Mouse (Mus musculus) granulocyte monocyte progenitor cell, adult 5-6 weeks (primary cell): ENCODE data around the gene Kpna3. TPM values are rescaled to one million over a fixed set of nuclear protein-coding genes. Genes with fewer than 3 reads are reported as not detected.
"Not testable (repeated sequence)": the region's sequence is repeated elsewhere in the genome, so short reads cannot be mapped to it uniquely, and the experiment has no call there.

Source experiments
- ATAC-seq: replicated peaks from 2 replicates; pipeline ENCODE4 v1.8.0; 2016; ENCODE audit warnings: mild to moderate bottlenecking, moderate TSS enrichment, inconsistent platforms; ENCODE audit not compliant: poor library complexity, severe bottlenecking
- total RNA-seq, 2 experiments: library from RNA; stranded (forward) in 1 of 2; stranded (reverse) in 1 of 2; fragments of 200-712, 200-1000 nt in 1 of 2; fragments of >200 nt in 1 of 2; fragmentation: Nextera tagmentation in 1 of 2; gene quantifications; 2 replicates each; pipeline ENCODE4 v1.2.3; 2014 to 2017

Kpna3 gene
- total RNA-seq (2014; fragmentation: Nextera tagmentation), result 43.2 and 47.9 TPM in 2 replicates
- 29.7 and 50.2 TPM in 2 replicates for total RNA-seq (2017)

DNA sequence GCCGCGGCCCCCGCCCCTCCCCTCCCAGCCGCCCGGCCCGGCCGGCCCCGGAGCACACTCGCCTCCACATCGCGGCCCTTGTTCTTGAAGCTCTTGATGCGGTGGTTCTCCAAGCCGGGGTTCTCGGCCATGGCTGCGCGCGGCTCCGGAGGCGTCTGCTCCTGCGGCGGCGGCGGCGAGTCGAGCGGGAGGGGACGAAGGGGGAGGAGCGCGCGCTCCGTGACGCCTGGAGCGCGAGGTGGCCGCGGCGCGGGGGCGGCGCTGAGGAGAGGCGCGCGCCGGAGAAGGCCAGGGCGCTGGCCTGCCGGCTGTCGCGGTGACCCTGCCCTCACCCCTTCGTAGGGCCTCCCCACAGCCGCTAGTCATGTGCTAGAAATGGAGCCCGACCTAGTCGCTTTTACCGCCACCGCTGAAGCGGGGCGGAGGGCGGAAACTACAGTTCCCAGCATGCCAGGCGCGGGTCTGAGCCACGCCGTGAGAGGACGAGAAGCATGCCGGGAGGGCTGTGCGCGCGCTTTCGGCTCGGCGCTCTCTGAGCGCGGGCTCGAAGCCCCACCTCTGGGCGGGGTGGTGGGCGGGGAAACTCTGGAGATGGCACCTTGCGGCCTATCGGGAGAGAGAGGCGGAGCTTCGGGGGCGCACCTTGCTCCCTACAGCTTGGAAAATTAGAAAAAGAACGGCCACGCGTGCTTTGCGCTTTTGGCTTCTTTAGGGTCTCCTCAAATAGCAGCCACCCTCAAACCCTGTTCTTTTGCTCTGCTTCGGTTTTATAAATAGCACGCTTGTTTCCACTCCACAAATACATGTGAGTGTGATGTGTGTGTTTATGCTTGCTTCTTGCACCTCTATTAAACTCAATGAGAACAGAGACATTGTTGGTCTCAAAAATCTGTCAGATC lies at the start of gene Kpna3:
Kpna3 (minus strand) TSS at position 214 of the 899 bp plus-strand sequence.
- ATAC-seq, result peak; percentile 91

- peak; percentile 75 for ATAC-seq
Measured at GRCm38 (mm10) chr14:61460365-61460764, 20.7 kb upstream of the Kpna3 start.

- ATAC-seq, result no peak
Measured at GRCm38 (mm10) chr14:61457468-61457867, 17.8 kb upstream of the Kpna3 start.

DNA sequence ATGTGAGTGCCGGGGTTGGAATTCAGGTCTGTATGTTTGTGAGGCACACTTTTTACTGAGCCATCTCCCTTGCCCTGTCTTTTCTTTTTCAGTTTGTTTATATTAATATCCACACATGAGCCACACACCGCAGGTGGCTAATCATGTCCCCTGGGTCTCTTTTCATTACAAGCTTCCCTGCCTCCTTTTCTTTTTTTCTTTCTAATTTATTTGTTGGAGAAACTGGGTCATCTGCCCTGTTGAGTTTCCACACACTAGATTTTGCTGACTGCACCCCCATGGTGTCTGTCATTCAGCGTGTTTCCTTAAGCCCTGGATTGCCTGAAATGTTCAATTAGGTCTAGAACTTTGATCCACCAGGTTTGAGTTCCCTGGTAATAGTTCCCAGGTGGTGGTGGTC lies 15.9 kb upstream of the Kpna3 start:
- ATAC-seq, result no peak

DNA sequence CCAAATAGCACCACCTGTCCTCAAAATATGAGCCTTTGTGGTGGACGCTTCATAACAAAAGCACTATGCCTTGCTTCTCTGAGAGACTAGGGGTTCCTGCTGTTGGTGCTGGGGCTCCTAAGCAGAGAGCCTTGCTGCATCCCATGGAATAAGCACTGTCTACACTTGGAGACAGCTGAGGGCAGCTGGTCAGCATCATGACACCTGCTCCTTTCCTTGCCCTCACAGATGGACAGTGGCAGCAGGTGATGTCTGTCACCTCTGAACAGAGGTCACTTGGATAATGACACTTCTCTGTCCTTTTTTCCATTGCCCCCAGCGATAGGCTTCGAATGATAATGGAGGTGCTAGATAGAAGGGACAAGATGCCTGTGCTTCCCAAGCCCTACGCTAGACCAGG lies 13.4 kb upstream of the Kpna3 start:
- ATAC-seq, result no peak

DNA sequence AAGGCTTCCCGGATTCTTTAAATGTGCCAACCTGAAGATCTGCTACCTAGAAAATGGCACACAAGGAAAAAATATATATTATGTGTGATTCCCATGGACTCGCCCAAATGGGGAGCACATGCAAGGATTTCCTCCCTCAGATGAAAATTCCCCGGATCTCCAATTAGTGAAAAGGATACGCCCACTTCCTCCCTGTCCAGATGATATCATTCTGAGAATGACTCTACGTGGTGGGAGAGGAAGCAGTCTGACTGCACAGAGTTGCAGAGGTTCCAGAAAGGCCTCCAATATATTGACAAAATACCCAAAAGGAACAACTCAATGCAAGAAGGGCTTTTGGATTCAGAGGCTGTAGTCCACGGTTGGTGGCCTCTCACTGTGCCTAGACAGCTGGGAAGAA lies 12.8 kb upstream of the Kpna3 start:
- peak; percentile 65 for ATAC-seq

DNA sequence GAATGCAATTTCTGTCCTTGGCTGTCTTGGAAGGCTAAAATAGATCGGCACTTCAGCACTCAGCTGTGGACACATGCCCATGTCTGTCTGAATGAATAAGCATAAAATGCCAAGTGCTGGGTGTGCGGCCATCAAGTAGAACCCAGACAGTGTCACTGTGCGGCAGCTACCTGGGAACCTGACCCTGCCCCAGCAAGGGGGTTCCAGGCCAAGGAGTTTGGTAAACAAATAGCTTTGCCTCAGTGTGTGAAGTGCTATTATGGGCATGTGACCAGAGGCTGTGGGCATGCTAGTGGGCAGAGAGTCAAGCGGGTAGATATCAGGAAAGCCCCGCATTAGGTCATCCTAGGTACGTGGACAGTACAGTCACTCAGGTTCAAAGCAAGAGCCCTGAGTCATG lies 8.1 kb upstream of the Kpna3 start:
- ATAC-seq, result no peak

GRCm38 (mm10) chr14:61439141-61439660 lies 473 bp downstream of the Kpna3 start:
- peak; percentile 15 for ATAC-seq

- no peak for ATAC-seq
Measured at GRCm38 (mm10) chr14:61438171-61438945, 1.3 kb downstream of the Kpna3 start.

- no peak for ATAC-seq
Measured at GRCm38 (mm10) chr14:61436866-61437265, 2.8 kb downstream of the Kpna3 start.

DNA sequence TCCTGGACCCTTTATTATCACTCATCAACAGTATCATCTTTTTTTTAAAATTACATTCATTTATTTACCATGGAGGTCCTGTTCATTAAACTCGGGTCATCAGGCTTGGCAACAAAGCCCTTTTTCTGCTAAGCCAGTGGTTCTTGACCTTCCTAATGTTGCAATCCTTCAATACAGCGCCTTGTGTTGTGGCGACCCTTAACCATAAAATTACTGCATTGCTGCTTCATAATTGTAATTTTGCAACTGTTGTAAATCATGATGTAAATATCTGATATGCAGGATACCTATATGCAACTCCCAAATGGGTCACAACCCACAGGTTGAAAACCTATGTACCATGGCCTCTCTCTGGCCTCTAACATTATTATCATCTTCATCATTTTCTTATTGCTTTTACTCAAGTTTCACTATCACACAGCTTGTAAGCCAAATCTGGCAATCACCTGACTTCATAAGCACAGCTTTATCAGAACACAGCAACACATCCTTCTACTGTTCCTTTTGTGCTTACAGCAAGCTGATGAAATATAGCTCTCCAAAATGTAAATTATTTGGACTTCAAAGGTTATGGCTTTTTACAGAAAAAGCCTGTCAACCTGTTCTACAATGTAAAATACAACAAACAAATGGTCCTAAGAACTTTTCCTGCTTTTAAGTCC lies 11.4 kb downstream of the Kpna3 start:
- ATAC-seq, result peak; percentile 61

- not testable (repeated sequence) for ATAC-seq
Measured at GRCm38 (mm10) chr14:61427095-61427494, 12.6 kb downstream of the Kpna3 start.

DNA sequence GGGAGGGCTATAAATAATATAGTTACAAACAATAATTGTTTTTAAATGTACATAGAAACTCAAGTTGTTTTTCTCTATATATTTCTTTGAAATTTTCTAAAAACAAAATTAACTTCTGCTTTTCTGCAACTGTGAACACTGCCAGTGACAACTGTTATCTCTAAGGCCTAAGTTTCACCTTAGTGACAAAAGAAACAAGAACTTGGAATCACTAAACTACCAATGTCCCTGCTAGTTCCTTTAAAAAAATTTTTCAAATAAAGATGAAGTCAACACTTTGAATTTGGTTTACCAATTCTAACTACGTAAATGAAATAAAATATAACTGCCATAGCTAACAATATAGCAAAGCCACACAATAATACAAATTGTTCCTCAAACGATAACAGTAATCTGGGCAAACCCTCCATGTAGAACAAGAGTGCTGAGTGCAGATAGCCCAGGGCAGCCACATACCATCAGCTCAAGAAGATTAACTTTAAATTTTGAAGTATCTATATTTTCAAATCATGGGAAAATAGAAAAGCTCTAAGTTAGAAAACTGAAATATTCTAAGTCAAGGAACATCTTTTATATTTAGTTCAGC lies 14.5 kb downstream of the Kpna3 start:
- no peak for ATAC-seq

DNA sequence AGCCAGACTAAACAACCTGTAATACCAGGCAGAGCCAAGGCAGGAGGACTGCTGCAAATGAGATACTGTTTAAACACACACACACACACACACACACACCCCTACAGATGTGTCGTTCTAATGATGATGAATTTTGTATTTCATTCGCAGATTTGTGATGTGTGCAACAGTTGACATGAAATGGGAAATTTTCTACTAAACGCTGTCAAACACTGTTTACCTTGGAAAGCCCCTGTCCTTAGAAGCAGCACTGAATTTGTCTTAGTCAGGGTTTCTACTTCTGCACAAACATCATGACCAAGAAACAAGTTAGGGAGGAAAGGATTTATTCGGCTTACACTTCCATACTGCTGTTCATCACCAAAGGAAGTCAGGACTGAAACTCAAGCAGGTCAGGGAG lies 24.0 kb downstream of the Kpna3 start:
- ATAC-seq, result no peak

GRCm38 (mm10) chr14:61415311-61415710 lies 24.4 kb downstream of the Kpna3 start:
- ATAC-seq, result no peak

DNA sequence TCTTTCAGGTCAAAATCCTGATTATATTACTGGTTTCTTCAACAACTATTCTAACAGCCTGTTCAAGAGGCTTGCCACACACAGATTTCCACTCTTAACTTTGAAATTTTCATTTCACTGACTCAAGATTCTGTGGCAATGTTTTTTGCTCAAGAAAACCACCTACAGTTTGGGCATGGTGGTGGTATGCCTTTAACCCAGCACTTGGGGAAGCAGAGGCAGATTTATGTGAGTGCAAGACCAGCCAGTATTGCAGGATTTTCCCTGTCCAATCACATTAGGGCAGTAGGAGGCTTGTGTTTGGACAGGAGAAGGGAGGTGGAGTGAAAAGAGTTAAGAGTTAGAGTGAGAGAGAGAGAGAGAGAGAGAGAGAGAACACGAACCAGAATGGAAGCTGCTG lies 24.9 kb downstream of the Kpna3 start:
- peak; percentile 25; the same call in 1 of the 2 replicates for ATAC-seq

DNA sequence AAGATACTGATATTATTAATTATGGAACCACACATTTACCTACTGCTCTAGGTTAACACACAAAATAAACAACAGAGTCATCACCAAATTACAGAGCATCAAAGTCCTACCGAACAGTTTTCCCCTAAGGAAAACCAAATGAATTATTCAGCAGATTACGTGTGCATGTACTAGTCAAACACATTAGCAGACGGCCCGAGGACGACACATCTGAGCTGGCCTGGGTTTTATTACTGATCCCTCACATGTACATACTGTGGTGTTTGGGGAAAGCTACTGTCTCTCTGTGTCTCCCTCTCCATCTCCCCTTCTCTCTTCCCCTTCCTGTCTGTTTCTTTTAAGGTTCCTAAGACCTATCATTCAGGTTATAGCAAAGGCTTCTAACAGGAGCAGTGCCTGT lies 25.5 kb downstream of the Kpna3 start:
- no peak for ATAC-seq

GRCm38 (mm10) chr14:61413686-61414085 lies 26.0 kb downstream of the Kpna3 start:
- ATAC-seq, result no peak

DNA sequence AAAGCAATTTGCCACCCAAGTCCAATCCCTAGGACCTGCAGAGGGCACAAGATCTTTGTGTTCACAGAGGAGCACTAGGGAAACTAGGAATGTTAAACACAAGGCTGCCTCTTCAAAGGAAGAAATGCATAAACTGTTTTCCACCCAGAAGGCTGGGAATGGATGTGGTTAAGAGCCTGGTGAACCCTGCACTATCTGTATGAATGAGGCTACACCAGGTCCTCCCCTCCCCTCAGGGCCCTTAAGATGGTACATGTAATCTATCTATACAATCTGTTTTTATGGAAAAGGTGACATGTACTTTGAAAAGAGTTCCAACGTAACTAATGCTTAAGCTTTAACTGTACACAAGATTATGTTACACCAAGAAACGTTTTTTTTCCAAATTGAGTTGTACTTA lies 29.7 kb downstream of the Kpna3 start:
- no peak for ATAC-seq

DNA sequence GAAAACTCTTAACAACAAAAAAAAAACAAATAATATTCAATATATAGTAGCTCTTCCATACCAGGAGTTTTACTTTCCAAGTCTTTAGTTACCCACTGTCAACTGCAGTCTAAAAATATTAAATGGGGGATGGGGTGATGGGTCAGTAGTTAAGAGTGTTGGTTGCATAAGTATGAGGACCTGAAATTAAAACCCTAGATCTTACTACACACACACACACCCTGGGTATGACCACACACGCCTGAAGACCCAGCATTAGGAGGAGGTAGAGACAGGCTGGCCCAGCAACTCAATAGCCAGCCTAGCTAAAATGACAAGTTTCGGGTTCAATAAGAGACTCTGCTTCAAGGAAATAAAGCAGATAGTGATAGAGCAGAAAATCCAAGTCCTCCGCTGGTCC lies 32.6 kb downstream of the Kpna3 start:
- peak; percentile 80 for ATAC-seq
